Mouse (Mus musculus): ENCODE measurements around the gene Srprb. TPM values are rescaled to one million over a fixed set of nuclear protein-coding genes. Genes with fewer than 3 reads are reported as not detected.

Srprb gene
- polyA plus RNA-seq, 1 experiment: 48.8 TPM

DNA sequence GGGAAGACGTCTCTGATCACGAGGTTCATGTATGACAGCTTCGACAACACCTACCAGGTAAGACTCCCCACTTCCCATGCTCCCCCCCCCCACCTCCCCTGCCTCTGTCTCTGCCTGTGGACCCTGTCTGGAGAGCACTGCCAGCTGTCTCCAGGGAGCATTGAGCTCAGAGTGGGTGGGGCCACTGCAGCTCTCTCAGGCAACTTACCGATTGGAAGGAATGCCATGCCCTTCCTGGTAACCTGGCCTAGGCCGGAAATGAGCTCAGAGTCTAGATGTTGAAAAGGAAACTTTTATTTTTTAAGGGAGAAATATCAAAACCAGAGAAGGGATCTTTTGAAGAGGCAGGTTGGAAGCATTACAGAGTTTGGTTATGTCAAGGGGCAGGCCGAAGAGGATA lies 61.6 kb downstream of the Srprb start:
- no peak for DNase-seq
- Histone ChIP-seq H3K27me3 (ENCODE audit: control insufficient read depth, insufficient read depth, low read length) (no peaks in the 10 kb centered on the region), H3K27ac (ENCODE audit: insufficient read depth, low read length) (no peak overlapping the region), H3K4me1 (ENCODE audit: control insufficient read depth, insufficient read depth, low read length) (peaks cover 38% of the 10 kb centered on the region), H3K4me3 (replicated peaks; ENCODE audit: insufficient read depth, low read depth, low read length) (no peak overlapping the region)
- 85% methylated on average over 6 of the region's 6 CpGs for WGBS
- TF ChIP-seq CTCF (IDR thresholded peaks at IDR 0.05; ENCODE audit: borderline replicate concordance, insufficient read depth, low read depth, low read length): no peak
- TF ChIP-seq POLR2A (IDR thresholded peaks at IDR 0.05; ENCODE audit: borderline replicate concordance, insufficient read depth, low read length): no peak

DNA sequence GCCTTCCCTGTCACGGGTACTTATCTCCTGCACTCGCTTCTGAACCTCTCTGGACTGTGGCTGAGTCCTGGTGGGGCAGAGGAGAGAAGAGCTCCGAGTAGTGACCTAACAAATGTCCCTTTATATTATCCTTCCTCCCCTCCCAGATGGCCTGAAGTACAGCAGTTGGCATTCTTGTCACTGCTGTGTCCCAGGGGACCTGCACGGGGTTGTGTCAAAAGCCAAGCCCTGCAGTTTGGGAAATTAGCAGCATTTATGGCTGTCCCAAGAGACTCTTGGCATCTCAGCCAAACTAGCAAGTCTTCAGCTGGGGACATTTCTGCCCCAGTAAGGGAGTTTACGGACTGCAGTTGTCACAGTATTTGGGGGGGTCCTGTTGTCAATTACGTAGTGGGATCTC lies 62.5 kb downstream of the Srprb start:
- Histone ChIP-seq H3K27ac (ENCODE audit: insufficient read depth, low read length) (0 out of 2 replicates have a peak overlapping the region, but pooled peaks have one; percentile 0), H3K4me3 (replicated peaks; ENCODE audit: insufficient read depth, low read depth, low read length) (no peak overlapping the region), H3K27me3 (ENCODE audit: control insufficient read depth, insufficient read depth, low read length) (no peaks in the 10 kb centered on the region), H3K4me1 (ENCODE audit: control insufficient read depth, insufficient read depth, low read length) (peaks cover 42% of the 10 kb centered on the region)
- TF ChIP-seq CTCF (IDR thresholded peaks at IDR 0.05; ENCODE audit: borderline replicate concordance, insufficient read depth, low read depth, low read length) (no peak), POLR2A (IDR thresholded peaks at IDR 0.05; ENCODE audit: borderline replicate concordance, insufficient read depth, low read length) (no peak)
- whole genome bisulfite sequencing: 22% methylated on average over 6 of the region's 6 CpGs
- DNase-seq: no peak

Other genes with a start within 250 kb of the Srprb start
- gene Slco2a1, start 213.4 kb downstream of the Srprb start, polyA plus RNA-seq (2012; rRNA removed): 3.6 and 5.3 TPM in 2 replicates
- 188 and 199 TPM in 2 replicates for gene Rab6b, start 90.3 kb downstream of the Srprb start, polyA plus RNA-seq (2012; rRNA removed)
- gene Gm20425, start 28.2 kb upstream of the Srprb start, polyA plus RNA-seq (2012; rRNA removed): 0.39 TPM in 1 of 2 replicates, not detected in the other
- gene Trf, start 28.3 kb upstream of the Srprb start, polyA plus RNA-seq (2012; rRNA removed): 936 and 1,078 TPM in 2 replicates
- 0.69 and 0.71 TPM in 2 replicates for gene 1300017J02Rik, start 102.9 kb upstream of the Srprb start, polyA plus RNA-seq (2012; rRNA removed)
- gene Topbp1, start 103.1 kb upstream of the Srprb start, polyA plus RNA-seq (2012; rRNA removed): 14.0 and 14.1 TPM in 2 replicates
- gene Cdv3, start 163.7 kb upstream of the Srprb start, polyA plus RNA-seq (2012; rRNA removed): 56.1 and 58.3 TPM in 2 replicates

Measured in cerebellum, adult 2 months (tissue).